Mouse (Mus musculus): ENCODE results near the gene 4930544D05Rik.

- TF ChIP-seq CTCF (IDR thresholded peaks at IDR 0.05; ENCODE audit: insufficient read depth, low read length): no peak
- no peak for TF ChIP-seq POLR2A (IDR thresholded peaks at IDR 0.05; ENCODE audit: borderline replicate concordance, extremely low read depth, low read depth, low read length)
Measured at GRCm38 (mm10) chr11:70647716-70648420, 32.2 kb downstream of the 4930544D05Rik start.

All from lung, adult 2 months (tissue).